Mouse (Mus musculus) erythroid progenitor cell, adult 5-6 weeks (primary cell): ENCODE results near the gene Ppox. TPM values are rescaled to one million over a fixed set of nuclear protein-coding genes. Genes with fewer than 3 reads are reported as not detected.

Experiments
- ATAC-seq: replicated peaks from 2 replicates; pipeline ENCODE4 v1.8.0; 2016; ENCODE audit warnings: moderate number of reproducible peaks, mild to moderate bottlenecking, moderate TSS enrichment, inconsistent platforms; ENCODE audit not compliant: poor library complexity, low FRiP score, severe bottlenecking
- total RNA-seq, 2 experiments: library from RNA; stranded (forward) in 1 of 2; stranded (reverse) in 1 of 2; fragments of 150-400 nt in 1 of 2; fragments of 186-747, 209-891 nt in 1 of 2; gene quantifications; 2 replicates each; pipeline versions ENCODE4 v1.2.3 to v1.2.4; 2015 to 2017; ENCODE audit warnings: low replicate concordance in 2 of 2

The Ppox gene
- total RNA-seq, 2 experiments from 2014 or later, result 765 to 799 TPM

DNA sequence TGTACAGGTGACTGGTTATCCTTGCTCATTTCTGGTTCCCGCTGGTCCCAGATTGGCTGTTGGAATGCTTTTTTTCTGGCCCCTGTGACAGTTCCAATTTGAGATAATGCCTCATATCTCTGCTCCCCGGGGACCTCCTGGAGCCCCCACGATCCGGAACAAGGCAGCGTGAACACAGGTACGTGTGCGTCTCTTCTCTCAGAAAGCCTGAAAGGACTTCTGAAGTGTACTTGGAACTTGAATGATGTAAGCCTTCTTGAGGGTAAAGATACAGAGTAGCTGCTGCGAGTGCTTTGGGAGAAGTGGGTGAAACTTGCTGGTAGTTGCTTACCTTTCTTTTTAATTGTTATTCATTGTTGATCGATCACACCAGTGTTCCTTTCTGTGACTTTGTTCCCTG, 9.8 kb downstream of the Ppox start:
- ATAC-seq, result no peak

DNA sequence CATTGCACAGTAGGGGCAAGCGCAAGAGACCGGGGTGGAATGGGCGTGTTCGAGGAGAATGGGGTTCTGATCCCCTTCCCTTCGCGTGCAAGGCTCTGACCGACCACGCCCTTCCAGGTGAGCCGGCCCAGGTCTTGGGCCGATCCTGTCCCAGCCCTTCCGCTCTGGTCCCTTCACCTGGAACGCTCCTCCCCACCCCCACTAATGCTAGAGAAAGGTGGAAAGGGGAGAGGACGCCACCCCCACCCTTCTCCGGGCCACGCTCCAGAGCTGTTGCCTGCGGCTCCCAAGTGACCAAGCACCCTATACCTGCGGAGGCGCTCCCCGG, 10.4 kb downstream of the Ppox start:
- peak; percentile 67 for ATAC-seq

DNA sequence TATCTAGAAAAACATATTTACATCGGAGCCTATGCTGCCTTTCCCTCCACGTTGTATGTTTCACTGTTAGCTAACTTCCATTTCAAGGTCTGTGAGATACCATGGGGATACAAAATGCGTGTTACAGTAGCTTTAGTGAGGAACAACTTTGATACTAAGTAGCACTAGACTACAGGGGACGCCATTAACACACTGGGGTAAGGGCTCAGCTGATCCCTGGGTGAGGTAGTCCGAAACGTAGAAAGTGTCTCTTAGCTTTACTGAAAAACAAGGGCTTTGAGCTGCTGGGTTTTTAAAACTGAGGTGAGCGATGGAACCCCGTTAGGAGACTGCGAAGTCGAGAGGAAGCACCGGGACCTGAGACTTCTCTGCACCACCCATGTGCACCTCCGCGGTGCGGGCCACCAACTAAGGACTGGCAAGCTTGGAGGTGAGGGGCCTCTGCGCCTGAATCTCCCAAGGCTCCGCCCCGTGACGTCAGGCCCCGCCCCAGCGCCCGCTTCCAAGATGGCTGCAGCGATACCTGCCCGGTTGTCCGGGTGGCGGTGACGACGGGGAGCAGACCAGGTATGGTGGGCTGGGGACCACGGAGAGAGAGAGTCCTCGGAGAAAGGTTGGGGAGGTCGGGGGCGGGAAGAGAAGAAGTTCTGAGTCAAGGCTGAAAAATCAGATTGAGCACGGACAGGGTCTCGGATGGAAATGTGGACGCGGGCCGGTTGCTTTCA, 11.0 kb downstream of the Ppox start, which contains the start of gene B4galt3:
B4galt3 (plus strand) TSS at position 481 of the 725 bp plus-strand sequence.
- peak; percentile 97 for ATAC-seq

DNA sequence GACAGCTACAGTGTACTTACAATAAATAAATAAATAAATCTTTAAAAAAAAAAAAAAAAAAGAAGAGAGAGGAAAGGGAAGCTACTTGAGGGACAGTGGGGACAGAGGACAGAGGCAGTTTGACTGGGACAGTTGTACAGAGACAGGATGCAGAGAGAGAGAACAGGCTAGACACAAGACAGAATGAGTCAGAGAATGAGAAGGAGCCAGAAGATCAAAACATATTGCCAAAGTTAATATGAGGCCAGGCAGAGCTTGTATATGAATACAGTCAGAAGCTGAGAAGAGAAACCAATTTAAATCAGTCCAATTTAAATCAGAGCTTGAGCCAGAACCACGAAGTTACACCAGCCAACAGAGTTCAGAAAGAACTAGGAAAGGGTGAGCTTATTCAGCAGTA, 12.6 kb downstream of the Ppox start:
- no peak for ATAC-seq

DNA sequence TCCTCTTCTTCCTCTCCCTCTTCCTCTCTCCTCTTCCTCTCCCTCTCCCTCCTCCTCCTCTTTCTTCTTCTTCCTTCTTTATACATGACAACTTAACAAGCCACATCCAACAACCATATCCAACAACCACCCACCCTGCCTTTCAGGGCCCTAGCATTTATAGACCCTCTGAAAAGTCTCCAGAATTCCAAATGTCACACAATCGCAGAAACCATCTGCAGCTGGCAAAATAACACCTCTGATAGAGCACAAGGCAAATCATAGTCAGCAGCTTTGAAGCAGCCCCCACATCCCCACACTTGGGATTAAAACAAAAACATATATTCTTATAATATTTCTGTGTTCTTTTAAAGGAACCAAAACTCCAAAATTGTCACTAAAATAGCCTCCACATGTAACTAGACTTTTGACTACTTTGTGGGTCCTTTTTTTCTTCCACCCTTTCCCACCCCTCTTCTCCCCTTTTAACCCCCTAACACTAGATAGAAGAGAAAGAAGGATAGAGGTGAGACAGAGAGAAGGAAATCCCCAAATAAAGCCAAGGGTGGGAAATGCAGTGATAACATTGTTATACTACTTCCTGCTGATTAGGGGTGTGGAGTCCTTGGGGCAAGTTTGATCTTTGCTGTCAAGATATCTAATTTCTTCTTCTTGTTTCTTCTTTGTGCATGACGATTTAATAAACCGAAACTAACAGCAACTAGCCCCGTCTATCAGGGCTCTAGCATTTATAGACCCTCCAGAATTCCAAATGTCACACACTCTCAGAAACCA, 14.8 kb downstream of the Ppox start:
- no peak for ATAC-seq

DNA sequence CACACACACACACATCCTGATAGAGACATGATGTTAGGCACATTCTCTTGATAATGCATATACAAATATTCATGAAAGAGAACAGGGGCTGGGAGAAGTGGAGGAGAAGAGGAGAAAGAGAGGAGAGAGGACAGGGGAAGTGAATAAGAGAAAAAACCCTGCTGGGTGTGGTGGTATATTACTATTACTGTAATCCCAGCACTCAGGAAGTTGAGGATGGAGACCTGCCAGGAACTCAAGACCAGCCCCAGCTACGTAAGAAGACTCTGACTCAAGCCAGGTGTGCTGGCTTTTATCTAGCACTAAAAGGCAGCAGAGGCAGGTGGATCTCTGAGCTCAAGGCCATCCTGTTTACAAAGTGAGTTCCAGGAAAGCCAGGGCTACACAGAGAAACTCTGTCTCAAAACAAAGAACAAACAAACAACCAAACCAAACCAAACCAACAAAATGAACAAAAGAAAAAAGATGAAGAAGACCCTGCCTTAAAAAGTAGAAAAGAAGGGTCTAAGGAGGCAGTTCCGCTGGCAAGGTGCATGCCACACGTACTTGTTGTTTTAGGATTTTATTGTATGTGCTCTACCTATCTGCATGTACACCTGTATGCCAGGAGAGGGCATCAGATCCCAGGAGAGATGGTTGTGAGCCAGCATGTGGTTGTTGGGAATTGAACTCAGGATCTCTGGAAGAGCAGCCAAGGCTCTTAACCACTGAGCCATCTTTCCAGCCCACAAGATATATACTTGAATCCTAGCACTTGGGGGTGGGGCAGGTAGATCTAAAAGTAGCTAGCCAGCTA, 17.1 kb downstream of the Ppox start:
- 0 out of 2 replicates have a peak, but pooled peaks have one; percentile 66 for ATAC-seq

DNA sequence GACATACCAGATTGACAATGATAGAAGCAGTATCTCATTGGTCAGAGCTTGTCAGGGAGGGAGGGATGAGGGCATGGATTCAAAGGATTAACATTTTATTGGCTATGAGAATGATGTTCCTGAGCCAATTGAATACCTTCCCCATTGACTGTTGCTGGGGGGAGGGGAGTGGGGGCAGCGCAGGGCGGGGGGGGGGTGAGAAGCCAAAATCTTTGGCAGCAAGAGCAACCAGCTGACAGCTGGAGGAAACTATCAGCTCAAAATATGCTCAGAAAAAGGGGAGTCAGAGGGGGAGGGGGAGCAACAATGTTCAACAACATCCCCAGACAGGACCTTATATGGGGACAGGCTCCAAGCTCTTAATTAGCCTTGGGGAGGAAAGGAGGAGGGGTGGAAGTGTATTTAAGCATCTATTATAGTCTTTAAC, 17.8 kb downstream of the Ppox start:
- no peak for ATAC-seq

DNA sequence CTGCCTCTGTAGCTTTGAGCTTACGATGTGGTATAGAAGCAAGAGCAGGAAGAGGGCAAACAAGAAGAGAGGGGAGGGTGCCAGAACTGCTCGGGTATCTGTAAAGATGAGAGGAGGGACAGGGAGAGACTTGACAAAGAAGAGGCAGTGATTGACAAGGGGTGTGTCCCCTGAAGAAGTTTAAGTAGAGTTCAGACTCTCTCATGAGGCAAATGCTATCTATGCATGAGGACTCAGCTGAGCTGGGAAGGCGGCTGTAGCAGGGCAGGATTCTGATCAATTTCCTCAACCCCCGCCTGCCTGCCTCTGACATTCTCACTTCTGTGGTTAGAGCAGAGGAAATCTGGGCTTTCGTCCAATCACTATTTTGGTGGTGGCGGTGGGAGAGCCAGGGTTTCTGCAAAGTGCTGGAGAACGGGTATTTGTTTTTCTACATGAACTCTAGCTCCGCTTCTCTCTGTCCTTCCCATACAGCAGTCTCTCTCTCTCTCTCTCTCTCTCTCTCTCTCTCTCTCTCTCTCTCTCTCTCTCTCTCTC, 18.3 kb downstream of the Ppox start:
- ATAC-seq, result no peak

DNA sequence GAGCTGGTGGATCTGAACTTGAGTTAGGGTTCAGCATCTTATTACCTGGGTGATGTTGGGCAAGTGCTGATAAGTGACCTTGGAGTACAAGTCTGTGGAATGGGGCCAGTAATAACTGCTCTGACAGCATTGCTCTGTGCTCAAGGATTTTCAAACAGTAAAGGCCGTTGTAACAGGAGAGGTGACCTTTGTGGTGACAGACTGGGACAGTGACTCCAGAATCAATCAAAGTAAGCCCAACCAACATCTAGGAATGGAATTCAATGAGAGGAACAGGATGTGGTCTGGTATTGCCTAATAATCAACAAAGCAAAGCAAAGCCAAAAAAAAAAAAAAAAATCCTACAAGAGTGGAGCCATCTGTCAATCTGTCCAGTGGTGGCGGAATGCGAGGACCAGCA, 20.7 kb downstream of the Ppox start:
- ATAC-seq, result no peak

DNA sequence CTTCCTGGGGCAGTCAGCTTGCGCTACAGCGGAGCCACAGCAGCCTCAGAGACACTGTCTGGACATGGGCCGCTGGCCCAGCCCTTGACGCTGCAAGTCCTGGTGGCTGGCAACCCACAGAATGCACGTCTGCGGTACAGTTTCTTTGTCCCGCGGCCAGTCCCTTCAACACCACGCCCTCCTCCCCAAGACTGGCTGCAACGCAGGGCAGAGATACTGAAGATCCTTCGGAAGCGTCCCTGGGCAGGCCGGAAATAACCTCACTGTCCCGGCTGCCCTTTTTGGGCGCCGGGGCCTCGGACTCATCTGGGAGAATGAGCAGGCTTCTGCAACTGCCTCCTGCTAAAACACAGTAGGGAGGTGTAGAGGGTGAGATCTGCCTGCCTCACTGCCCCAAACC, 22.1 kb downstream of the Ppox start:
- no peak for ATAC-seq

DNA sequence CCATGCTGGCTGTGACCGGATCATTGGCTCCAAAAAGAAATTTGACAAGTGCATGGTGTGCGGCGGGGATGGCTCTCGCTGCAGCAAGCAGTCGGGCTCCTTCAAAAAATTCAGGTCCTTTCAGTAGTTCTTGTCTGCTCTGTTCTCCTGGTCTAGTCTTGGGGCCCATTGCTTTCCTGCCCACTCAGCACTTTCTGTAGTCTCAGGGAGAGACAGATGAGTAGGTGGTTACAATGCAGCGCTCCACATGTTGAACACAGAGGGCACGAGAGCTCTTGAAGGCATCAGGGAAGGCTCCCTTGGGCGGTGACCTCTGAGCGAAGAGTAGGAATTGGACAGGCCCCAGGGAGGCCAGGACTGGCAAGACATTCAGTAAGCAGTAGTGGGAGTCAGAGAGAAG, 23.2 kb downstream of the Ppox start:
- no peak for ATAC-seq

DNA sequence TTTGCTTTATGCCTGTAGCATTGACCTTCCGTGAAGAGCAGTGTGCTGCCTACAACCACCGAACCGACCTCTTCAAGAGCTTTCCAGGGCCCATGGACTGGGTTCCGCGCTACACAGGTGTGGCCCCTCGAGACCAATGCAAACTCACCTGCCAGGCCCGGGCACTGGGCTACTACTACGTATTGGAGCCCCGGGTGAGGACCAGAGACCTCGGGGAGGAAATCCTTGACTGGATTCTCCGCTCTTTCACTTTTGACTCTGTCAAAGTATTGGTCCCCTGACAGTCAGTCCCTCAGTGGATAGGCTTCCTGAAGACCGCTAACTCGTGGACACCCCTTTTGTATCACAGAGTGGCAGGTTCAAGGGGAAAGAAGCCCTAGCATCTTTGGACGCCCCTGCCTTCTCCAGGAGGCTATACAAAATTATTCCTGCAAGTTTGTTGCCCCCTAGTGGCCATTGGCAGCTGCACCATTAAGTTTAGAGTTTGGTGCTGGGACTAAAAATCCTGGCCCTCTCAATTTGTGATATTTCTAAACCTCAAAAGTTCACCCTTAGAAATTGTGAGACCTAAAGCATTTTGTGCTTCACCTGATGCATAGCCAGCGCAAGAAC, 23.9 kb downstream of the Ppox start:
- ATAC-seq, result peak; percentile 57; the same call in 1 of the 2 replicates

DNA sequence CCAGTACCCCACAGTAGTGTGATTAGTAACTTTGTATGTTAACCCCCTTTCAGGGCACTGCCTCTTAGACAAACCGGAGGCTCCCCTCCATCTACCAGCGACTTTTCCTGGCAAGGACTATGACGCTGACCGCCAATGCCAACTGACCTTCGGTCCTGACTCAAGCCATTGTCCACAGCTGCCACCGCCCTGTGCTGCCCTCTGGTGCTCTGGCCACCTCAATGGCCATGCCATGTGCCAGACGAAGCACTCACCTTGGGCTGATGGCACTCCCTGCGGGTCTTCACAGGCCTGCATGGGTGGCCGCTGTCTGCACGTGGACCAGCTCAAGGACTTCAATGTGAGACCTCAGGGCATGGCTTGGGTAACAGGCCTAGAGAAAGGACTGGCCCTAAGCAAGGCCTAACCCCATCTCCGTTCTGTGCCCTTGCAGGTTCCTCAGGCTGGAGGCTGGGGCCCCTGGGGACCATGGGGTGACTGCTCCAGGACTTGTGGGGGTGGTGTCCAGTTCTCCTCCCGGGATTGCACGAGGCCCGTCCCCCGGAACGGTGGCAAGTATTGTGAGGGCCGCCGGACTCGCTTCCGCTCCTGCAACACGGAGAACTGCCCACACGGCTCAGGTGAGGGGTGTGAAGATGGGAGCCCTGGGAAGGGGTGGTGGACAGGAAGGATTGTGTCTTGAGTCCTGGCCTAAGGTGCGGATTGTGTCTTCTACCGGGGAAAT, 24.7 kb downstream of the Ppox start:
- ATAC-seq, result no peak

DNA sequence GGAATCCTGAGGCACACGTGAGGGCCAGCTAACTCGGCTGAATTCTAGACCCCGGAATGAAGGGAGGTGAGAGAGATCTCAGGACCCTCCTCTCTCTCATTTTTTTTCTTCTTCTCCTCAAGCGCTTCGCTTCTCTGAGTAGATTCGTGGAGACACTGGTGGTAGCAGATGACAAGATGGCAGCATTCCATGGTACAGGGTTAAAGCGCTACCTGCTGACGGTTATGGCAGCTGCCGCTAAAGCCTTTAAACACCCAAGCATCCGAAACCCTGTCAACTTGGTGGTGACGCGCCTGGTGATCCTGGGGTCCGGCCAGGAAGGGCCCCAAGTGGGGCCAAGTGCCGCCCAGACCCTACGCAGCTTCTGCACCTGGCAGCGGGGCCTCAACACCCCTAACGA, 28.6 kb downstream of the Ppox start:
- no peak for ATAC-seq

DNA sequence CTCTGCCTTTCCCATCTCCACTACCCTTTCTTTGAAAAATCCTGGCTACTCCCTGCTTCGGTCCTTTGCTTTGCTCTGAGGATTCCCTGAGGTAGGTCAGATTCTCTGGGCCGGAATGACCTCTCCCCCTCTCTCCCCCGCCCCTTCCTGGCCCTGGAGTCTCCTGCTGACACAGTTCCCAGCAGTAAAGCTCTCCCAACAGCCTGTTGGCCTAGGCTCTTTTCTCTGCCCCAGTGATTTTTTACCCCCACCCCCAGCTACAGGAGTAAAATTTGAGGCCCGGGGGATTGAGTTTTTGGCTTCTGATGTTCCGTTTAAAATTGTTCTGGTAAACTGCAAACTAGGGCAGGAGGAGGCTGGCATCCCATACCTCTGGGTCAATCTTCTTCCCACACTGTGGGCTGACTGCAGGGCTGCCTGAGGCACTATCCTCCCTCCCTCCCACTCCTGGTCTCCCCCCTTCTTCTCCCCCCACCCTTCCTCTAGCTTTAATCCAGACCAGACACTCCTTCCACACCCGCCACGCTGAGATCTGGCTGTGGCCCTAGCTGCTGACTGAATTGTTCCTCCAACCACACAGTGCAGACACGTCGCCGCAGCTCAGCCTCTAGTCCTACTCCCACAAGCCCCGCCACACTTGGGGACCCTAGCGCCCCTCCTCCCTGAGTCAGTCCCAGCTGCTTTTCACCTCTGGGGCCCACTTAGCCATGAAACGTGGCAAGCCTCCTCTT, 29.2 kb downstream of the Ppox start:
- ATAC-seq, result no peak

DNA sequence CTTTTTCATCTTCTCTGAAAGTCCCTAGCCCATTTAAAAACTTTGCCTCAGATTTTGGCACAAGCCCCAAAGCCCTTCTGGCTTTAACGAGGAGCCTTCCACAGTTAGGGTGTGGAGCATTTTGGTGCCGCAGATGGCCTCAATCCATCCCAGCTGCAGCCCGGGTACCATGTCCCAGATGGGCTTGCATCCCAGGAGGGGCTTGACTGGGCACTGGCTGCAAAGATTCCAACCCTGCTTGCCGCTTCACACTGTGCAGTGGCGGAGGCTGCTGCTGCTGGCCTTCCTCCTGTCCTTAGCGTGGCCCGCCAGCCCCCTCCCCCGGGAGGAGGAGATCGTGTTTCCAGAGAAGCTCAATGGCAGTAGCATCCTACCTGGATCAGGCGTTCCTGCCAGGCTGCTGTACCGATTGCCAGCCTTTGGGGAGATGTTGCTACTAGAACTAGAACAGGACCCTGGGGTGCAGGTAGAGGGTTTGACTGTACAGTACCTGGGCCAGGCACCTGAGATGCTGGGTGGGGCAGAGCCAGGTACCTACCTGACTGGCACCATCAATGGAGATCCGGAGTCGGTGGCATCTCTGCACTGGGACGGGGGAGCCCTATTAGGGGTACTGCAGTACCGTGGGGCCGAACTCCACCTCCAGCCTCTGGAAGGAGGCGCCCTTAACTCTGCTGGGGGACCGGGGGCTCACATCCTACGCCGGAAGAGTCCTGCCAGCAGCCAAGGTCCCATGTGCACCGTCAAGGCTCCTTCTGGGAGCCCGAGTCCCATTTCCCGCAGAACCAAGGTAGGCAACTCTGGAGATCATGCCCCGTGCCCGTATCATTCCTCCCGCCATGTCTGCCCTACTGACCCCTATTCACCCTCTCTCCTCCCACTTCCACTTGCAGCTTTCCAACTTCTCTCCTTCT, 30.0 kb downstream of the Ppox start, which contains the start of gene Ndufs2:
Ndufs2 (minus strand) TSS at position 709 of the 914 bp plus-strand sequence.
- ATAC-seq, result no peak

DNA sequence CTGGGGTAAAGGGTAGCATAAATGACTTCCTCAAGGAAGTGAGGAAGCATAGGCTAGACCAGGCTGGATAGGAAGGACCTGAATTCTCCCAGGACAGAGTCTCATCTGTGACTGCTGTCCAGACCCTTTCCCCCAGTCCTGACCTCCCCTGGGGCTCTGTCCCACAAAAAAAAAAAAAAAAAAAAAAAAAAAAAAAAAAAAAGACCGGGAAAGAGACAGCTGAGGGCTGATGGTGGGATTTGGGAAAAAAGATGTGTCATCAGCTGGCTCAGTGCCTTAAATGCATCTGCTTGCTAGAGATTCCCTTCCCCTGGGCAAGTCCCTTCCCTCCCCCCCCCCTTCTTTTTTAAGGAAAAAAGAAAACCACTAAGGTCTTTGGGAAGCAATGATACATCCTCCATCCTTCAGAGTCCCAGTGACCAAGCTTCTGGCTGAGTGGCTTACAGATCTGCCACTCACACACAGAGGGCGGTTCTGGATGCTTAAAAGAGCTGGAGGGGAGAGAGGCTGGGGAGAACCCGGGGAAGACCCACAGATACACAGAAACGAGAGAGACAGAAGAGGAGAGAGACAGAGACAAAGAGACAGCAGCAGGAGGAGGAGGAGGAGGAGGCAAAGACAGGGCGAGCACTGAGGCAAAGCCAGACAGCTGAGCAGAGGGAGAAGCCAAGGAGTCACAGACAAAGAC, 30.9 kb downstream of the Ppox start, which contains the start of gene Adamts4:
Adamts4 (plus strand) TSS at position 509 of the 688 bp plus-strand sequence.
- ATAC-seq, result no peak
